Mouse (Mus musculus) 3134 (cell line): ENCODE data around the gene Myom3.
"Not testable (repeated sequence)": the region's sequence is repeated elsewhere in the genome, so short reads cannot be mapped to it uniquely, and the experiment has no call there.

ENCODE experiments used
- DNase-seq: peaks from one replicate; pipeline ENCODE4 v3.0.0-alpha.2; 2011; ENCODE audit warnings: low spot score; ENCODE audit not compliant: insufficient read length; ENCODE audit errors: extremely low read depth

The Myom3 gene

GRCm38 (mm10) chr4:135759356-135759976, at the start of gene Myom3:
Gene Myom3, plus strand, starts transcription at chr4:135759715.
- DNase-seq = no peak

- DNase-seq = no peak
Observed at GRCm38 (mm10) chr4:135710392-135710791, 49.1 kb upstream of the Myom3 start.

- no peak for DNase-seq
Observed at GRCm38 (mm10) chr4:135714776-135715175, 44.7 kb upstream of the Myom3 start.

DNA sequence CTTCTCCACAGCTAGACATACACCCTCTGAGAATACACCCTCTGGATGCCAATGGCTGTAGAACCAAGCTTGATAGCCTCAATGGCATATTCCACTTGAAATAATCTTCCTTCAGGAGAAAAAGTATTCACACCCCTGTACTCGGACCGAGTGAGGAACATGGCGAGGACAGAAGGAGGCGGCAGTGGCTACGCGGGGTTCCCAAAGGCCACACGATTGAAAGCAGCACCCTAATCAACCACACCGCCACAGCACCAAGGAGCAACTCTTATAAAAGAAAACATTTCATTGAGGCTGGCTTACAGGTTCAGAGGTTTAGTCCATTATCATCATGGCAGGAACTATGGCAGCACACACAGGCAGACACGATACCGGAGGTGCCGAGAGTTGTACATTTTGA, 43.1 kb upstream of the Myom3 start:
- not testable (repeated sequence) for DNase-seq

DNA sequence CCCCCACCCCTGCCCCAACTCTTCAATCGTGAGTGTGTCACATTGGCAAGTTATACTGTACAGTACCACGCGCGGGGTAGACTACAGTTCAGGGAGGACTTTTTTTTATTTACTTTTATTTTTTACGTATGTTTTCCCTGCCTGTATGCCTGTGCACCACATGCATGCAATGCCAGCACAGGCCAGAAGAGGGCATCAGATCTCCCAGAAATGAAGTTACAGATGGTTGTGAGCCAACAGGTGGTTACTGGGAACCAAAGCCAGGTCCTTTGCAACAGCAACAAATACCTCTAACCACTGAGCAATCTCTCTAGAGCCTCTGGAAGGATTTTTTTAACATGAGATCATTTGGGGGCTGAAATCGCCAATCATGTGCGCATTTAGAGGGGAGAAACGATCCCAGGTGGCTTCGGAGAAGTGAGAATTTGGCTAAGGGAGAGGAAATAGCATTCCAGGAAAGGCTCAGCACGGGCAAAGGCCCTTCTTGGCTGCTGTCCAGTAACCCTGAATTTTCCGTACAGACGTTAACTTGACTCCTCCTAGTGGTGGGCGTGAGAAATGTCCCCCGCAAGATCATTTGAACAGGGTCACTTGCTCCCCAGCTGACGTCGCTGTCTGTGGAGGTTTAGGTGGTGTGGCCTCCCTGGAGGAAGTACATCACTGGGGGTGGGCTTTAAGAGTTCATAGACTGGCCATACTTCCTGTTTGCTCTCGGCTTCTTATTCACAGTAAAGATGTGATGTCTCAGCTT, 36.8 kb upstream of the Myom3 start:
- DNase-seq = no peak

DNA sequence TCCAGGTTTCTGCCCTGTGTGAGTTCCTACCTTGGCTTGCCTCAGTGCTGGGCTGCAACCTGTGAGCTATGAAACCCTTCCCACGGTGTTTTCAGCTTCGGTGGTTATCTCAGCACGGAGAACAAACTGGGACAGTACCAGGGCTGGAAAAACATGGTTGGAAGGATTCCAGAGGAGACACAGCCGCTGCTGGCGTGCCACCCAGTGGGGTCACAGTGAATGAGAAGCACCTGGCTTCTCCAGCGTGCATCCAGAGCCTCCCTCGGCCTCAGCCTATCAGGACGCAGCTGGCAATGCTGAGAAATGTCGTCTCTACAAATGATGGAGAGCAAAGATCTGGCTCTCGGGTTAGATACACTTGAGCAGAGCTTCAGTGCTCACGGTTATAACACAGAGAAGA, 33.1 kb upstream of the Myom3 start:
- no peak for DNase-seq

- DNase-seq = no peak
Observed at GRCm38 (mm10) chr4:135727817-135728216, 31.7 kb upstream of the Myom3 start, which contains the start of gene Il22ra1. Gene Il22ra1, plus strand, starts transcription at chr4:135728172.

DNA sequence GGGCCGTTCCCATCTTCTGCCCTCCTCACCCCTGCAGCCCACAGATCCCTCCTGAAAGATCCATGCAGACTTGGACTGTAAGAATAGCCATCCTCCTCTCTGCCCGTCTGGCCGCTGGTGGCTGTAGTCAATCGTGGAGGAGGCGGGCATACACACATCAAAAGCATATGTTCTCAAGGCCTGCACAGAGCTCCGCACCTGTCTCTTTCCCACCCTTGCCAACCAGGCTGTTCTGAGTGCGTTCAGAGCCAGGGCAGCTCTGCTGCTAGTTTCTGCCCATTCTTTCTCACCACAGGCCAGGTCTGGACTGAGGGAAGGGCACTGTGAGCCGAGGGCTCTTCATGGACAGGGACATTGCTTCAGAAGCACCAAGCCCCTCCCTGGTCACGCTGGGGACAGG, 29.3 kb upstream of the Myom3 start:
- no peak for DNase-seq

GRCm38 (mm10) chr4:135730951-135731350, 28.6 kb upstream of the Myom3 start:
- DNase-seq = no peak

GRCm38 (mm10) chr4:135733901-135734300, 25.6 kb upstream of the Myom3 start:
- DNase-seq = no peak

GRCm38 (mm10) chr4:135736903-135737302, 22.6 kb upstream of the Myom3 start:
- DNase-seq = no peak

GRCm38 (mm10) chr4:135738237-135738636, 21.3 kb upstream of the Myom3 start:
- DNase-seq = no peak

DNA sequence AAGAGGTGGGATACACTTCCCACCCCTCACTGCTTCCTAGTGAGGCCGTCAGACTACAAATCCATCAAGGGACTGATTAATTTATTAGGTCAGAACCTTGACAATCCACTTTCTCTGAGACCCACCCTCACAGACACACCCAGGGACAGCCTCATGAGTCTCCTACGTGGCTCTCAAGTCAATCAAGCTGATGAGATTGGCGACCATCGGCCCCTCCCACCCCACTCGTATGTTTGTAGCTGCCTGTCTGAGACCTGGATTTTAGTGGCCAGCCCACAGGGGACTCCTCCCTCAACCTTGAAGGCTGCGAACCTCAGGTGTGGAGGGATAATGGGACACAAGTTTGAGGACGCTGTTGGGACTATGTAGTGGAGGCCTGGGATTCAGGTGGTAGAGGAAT, 20.4 kb upstream of the Myom3 start:
- no peak for DNase-seq

- DNase-seq = no peak
Observed at GRCm38 (mm10) chr4:135739672-135740071, 19.8 kb upstream of the Myom3 start.

- no peak for DNase-seq
Observed at GRCm38 (mm10) chr4:135743520-135743919, 16.0 kb upstream of the Myom3 start.

- DNase-seq = no peak
Observed at GRCm38 (mm10) chr4:135744726-135745448, 14.6 kb upstream of the Myom3 start.

DNA sequence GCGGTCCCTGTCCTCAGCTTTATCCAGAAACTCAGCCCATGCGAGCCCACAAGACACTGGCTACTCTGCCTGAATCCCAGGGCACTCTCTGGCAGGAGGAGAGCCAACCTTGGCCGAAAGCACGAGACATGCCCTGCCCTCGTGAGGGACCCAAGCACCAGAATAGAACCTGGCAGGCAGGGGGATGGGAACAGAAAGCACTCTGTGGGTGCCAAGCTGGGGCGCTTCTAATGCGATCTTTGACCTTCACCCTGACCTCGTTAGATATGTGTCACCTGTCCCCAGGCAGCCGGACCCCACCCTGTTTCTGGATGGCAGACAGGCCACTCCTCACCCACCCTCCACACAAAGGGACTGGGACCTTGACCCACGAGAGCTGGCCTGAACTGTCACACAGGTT, 13.9 kb upstream of the Myom3 start:
- DNase-seq = no peak

GRCm38 (mm10) chr4:135750896-135751295, 8.6 kb upstream of the Myom3 start:
- no peak for DNase-seq

DNA sequence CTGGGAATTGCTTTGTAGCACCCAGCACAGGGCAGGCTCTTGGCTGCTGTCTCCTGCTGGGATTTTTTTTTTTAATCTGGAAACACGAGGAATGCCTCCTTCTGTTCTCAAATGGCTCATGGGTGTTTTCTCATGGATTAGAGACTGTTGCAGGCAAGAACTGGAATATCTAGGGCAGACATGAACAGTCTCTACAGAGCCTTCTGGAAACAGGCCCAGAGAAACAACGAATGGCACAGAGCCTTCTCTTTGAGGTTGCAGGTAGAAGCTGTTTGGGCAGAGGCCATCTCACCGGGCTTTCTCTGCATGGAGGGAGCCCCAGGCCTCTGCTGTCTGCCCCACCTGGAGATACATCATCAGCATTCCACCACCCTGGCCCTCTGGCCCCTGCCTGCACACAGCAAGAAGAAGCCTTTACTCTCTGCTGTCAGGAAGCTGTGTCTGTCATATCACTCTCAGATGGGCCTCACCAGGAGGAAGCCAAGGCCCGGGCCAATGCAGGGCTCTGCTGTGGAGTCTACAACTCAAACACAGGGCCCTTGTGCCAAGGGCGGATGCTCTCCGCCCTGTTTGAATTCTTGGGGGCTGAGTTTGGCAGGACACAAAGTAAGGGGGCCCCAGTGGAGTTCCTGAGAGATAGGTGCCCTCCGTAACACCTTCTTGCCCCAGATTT, 7.3 kb upstream of the Myom3 start:
- DNase-seq = no peak

DNA sequence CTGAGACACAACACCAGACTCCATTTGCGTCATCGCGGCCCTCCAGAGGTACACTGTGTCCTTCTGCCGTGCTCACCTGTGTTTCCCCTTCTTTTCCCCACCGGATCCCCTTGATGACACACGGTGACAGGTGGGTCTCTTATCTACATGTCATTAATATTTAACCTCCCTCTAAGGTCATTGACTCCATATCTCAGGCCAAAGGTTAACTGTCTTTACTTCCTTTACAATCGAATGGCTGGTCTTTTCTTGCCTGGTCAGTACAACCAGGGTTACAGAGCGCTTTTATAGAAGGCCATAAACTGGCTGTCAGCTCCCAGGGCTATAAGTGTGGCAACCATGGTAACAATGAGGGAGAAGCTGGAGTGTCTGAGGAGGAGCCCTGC, 6.7 kb upstream of the Myom3 start:
- no peak for DNase-seq

DNA sequence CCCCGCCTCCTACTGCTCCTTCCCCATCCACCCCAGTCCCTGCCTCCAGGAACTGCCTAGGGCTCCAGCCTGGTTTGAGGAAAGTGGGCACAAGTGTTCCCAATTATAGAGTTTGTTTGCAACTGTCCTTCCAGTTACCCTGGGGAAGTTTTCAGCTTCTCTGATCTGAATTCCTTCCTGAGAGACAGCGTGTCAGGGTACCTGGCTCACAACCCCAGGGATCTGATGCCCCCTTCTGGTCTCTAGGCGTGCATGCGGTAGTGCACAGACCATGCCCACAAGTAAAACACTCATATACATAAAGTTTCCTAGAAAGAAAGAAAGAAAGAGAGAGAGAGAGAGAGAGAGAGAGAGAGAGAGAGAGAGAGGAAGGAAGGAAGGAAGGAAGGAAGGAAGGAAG, 1.2 kb upstream of the Myom3 start:
- DNase-seq = no peak
